Mouse (Mus musculus) C2C12 (cell line): Measurements from ENCODE around the gene Tmem14c.

Experiments used
- CTCF ChIP-seq: IDR thresholded peaks from one replicate; pipeline ENCODE4 v1.5.1; 2011; ENCODE audit not compliant: control insufficient read depth, insufficient read depth, insufficient read length
- USF1 ChIP-seq: IDR thresholded peaks from one replicate; pipeline ENCODE4 v1.6.1; 2011; ENCODE audit warnings: low read depth, mild to moderate bottlenecking, control low read depth, moderate library complexity

DNA sequence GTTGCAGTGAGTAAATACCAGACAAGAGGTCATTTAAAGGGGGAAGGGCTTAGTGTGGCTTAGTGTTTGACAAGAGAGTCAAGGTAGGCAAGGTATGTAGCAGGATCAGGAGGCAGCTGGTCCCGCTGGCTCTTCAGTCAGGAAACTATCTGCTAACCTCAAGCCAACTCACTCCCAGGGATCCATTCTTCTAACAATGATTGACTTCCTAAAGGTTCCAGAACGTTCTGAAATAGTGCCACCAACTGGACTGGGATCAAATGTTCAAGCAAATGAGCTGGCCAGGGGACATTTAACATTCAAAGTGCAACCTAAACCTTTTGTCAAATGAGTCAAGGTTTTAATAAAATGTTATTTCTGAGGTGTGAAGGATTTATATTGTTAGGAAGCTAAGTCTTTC is 36.8 kb upstream of the Tmem14c start:
- TF ChIP-seq CTCF (no peak), USF1 (no peak)
